Mouse (Mus musculus) T-helper 1 cell (primary cell): ENCODE results near the gene Cntnap2.

Experiments
- in situ Hi-C: fragments of 300-600 bp; cut with MboI, MseI; formaldehyde crosslinking; loops from one replicate; pipeline ENCODE4 v1.15.1; 2025; ENCODE audit warnings: high pct_unique_total_duplicates

Cntnap2 gene

GRCm38 (mm10) chr6:46675081-46675480, 1615.9 kb downstream of the Cntnap2 start:
- in situ Hi-C loops = no loop called here

GRCm38 (mm10) chr6:46675621-46676020, 1616.5 kb downstream of the Cntnap2 start:
- in situ Hi-C loops = no loop called here

- in situ Hi-C loops = no loop called here
These were observed 1637.0 kb downstream of the Cntnap2 start for GRCm38 (mm10) chr6:46696187-46696586.

- in situ Hi-C loops = no loop called here
These were observed 1640.2 kb downstream of the Cntnap2 start for GRCm38 (mm10) chr6:46699343-46699742.

GRCm38 (mm10) chr6:46704293-46705170, 1645.4 kb downstream of the Cntnap2 start:
- in situ Hi-C loops = no loop called here

GRCm38 (mm10) chr6:46705926-46706325, 1646.8 kb downstream of the Cntnap2 start:
- in situ Hi-C loops = no loop called here

GRCm38 (mm10) chr6:46716576-46716975, 1657.4 kb downstream of the Cntnap2 start:
- in situ Hi-C loops = no loop called here

GRCm38 (mm10) chr6:46733794-46734193, 1674.6 kb downstream of the Cntnap2 start:
- in situ Hi-C loops = no loop called here

- in situ Hi-C loops = loop anchor here (10.0 kb wide), 1 partner anchor 494 kb away; no protein-coding TSS in a partner anchor
These were observed 1689.3 kb downstream of the Cntnap2 start for GRCm38 (mm10) chr6:46748448-46748847.

GRCm38 (mm10) chr6:46763481-46763880, 1704.3 kb downstream of the Cntnap2 start:
- in situ Hi-C loops = no loop called here

- in situ Hi-C loops = no loop called here
These were observed 1715.4 kb downstream of the Cntnap2 start for GRCm38 (mm10) chr6:46774529-46774928.

- in situ Hi-C loops = no loop called here
These were observed 1743.3 kb downstream of the Cntnap2 start for GRCm38 (mm10) chr6:46802264-46803110.

- in situ Hi-C loops = no loop called here
These were observed 1797.5 kb downstream of the Cntnap2 start for GRCm38 (mm10) chr6:46856635-46857034.

- in situ Hi-C loops = no loop called here
These were observed 1801.9 kb downstream of the Cntnap2 start for GRCm38 (mm10) chr6:46861076-46861475.

GRCm38 (mm10) chr6:46866317-46866716, 1807.2 kb downstream of the Cntnap2 start:
- in situ Hi-C loops = no loop called here

GRCm38 (mm10) chr6:46886230-46886629, 1827.1 kb downstream of the Cntnap2 start:
- in situ Hi-C loops = no loop called here

- in situ Hi-C loops = no loop called here
These were observed 1850.0 kb downstream of the Cntnap2 start for GRCm38 (mm10) chr6:46909167-46909566.

- in situ Hi-C loops = no loop called here
These were observed 1859.6 kb downstream of the Cntnap2 start for GRCm38 (mm10) chr6:46918701-46919274.

GRCm38 (mm10) chr6:46919973-46920372, 1860.8 kb downstream of the Cntnap2 start:
- in situ Hi-C loops = no loop called here

GRCm38 (mm10) chr6:46924709-46925108, 1865.6 kb downstream of the Cntnap2 start:
- in situ Hi-C loops = no loop called here

- in situ Hi-C loops = no loop called here
These were observed 1886.5 kb downstream of the Cntnap2 start for GRCm38 (mm10) chr6:46945703-46946102.
